ENCODE assay signal across 8 mouse cellular contexts in genomic region chr1:132355841-132356242, GRCm38 (mm10). TPM values are rescaled to one million over a fixed set of nuclear protein-coding genes. Genes with fewer than 3 reads are reported as not detected.
DNase-seq lines count a peak whose midpoint lies in the region; ATAC-seq lines count a peak whose summit lies in the region.

No protein-coding gene starts in this region.

- H3K27ac ChIP-seq in hindbrain, embryonic 13.5 days, result peak overlapping the region; percentile 72

- no peaks in the 10 kb centered on the region for H3K9me3 ChIP-seq in hindbrain, embryonic 13.5 days

- peak; percentile 85 for DNase-seq in Muller cell, postnatal 12 days (ENCODE audit: inconsistent ontology term)
- DNase-seq in cerebellum, adult 9-10 months, result peak; percentile 93
- DNase-seq in frontal cortex, adult 2 months (ENCODE audit: extremely low spot score in 1 of 2, low spot score in 1 of 2), result peak; percentile 71 to 94
- DNase-seq in layer of hippocampus, postnatal 14 days (ENCODE audit: low spot score in 2 of 2), result peak; percentile 86 to 90
- peak; percentile 90 for DNase-seq in lung, postnatal 36 days
- DNase-seq in right cerebral cortex, adult 18-20 months, result peak; percentile 78
- peak; percentile 63 for DNase-seq in urinary bladder, adult 2 months (ENCODE audit: low spot score)

- no peak overlapping the region for H3K4me3 ChIP-seq in hindbrain, embryonic 13.5 days

- H3K27me3 ChIP-seq in hindbrain, embryonic 13.5 days, result no peaks in the 10 kb centered on the region

- H3K9ac ChIP-seq in hindbrain, embryonic 13.5 days, result peak overlapping the region; percentile 16; the same call in 1 of the 2 replicates

- H3K4me2 ChIP-seq in hindbrain, embryonic 13.5 days, result no peak overlapping the region

- peaks cover 20% of the 10 kb centered on the region for H3K4me1 ChIP-seq in hindbrain, embryonic 13.5 days (replicated peaks)

- ATAC-seq in hindbrain, embryonic 13.5 days (ENCODE audit: low FRiP score), result peak; percentile 65

- 1% methylated on average over 3 of the region's 3 CpGs for WGBS in hindbrain, embryonic 13.5 days

- peaks cover 41% of the 10 kb centered on the region for H3K36me3 ChIP-seq in hindbrain, embryonic 13.5 days

RNA-seq across cellular contexts. Expression of gene Tmcc2, which starts 35.2 kb away (rescaled TPM):
- polyA plus RNA-seq in frontal cortex, adult 2 months (2012; rRNA removed), result 119 and 131 TPM in 2 replicates
- 24.6 and 25.7 TPM in 2 replicates for polyA plus RNA-seq in hindbrain, embryonic 13.5 days (2015; fragmentation: Nextera tagmentation; extraction: Ambion mirVana)
- 100 to 1,000 TPM; 191 to 192 TPM for total RNA-seq in layer of hippocampus, postnatal 14 days (2021)
- 7.9 and 9.8 TPM in 2 replicates for polyA plus RNA-seq in urinary bladder, adult 2 months (2012; rRNA removed)

RNA-seq across cellular contexts. Expression of gene Nuak2, which starts 39.9 kb away (rescaled TPM):
- polyA plus RNA-seq in frontal cortex, adult 2 months (2012; rRNA removed), result 0.84 and 1.0 TPM in 2 replicates
- 17.6 and 22.5 TPM in 2 replicates for polyA plus RNA-seq in hindbrain, embryonic 13.5 days (2015; fragmentation: Nextera tagmentation; extraction: Ambion mirVana)
- total RNA-seq in layer of hippocampus, postnatal 14 days (2021), result 1 to 10 TPM; 1.7 to 2.8 TPM
- polyA plus RNA-seq in urinary bladder, adult 2 months (2012; rRNA removed), result 3.4 TPM in 2 replicates

RNA-seq across cellular contexts. Expression of gene Klhdc8a, which starts 57.4 kb away (rescaled TPM):
- polyA plus RNA-seq in frontal cortex, adult 2 months (2012; rRNA removed), result 8.8 and 10.1 TPM in 2 replicates
- polyA plus RNA-seq in hindbrain, embryonic 13.5 days (2015; fragmentation: Nextera tagmentation; extraction: Ambion mirVana), result 5.1 and 5.4 TPM in 2 replicates
- total RNA-seq in layer of hippocampus, postnatal 14 days (2021), result 1 to 10 TPM; 5.7 to 6.8 TPM
- polyA plus RNA-seq in urinary bladder, adult 2 months (2012; rRNA removed), result 1.2 and 1.5 TPM in 2 replicates
